In the genomic region with DNA sequence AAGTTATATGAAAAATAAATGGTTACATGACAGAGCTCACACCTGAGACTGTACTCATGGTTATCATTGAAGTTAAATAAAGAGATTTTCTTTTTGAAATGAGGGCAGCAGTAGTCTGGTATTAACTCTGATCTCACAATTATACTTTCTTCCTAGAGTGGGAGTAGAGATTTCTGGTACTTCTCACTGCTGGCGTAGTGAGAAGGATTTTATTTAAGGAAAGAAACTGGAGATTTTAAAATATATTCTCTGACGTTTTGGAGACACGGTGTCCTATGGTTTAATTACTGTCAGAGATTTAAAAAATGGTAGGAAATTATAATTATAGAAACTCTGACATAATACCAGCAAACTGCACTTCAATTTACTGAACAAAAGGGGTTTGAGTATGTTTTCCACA, we compare ENCODE assay signal across 17 mouse cellular contexts.
"Had no signal": no experiment of that assay in that cellular context is flagged by ENCODE, and none has a peak within 500 bp of the region (broad histone marks: within the 10 kb centered on the region; RNA-seq: fewer than 3 reads in every experiment).

No protein-coding gene starts in this region.

- H3K27ac ChIP-seq: lung, embryonic 15.5 days; macrophage; midbrain, embryonic 13.5 days; midbrain, embryonic 15.5 days; neural tube, embryonic 12.5 days; stomach, embryonic 15.5 days; stomach, postnatal 0 days had no signal

- DNase-seq: liver, postnatal 0 days; lung, adult 2 months; lung, postnatal 14 days; lung, postnatal 36 days; right cerebral cortex, postnatal 14 days; thymus, adult 18-20 months; thymus, postnatal 14 days; thymus, postnatal 36 days had no signal

- ATAC-seq: liver, postnatal 0 days; lung, postnatal 0 days; midbrain, embryonic 13.5 days; midbrain, embryonic 15.5 days had no signal

- H3K4me3 ChIP-seq: lung, embryonic 15.5 days; megakaryocyte, embryonic 14.5 days; midbrain, embryonic 13.5 days; midbrain, embryonic 15.5 days; neural tube, embryonic 12.5 days; stomach, embryonic 15.5 days had no signal
